Mouse (Mus musculus): ENCODE measurements around the gene Runx2. TPM values are rescaled to one million over a fixed set of nuclear protein-coding genes. Genes with fewer than 3 reads are reported as not detected.
A peak's percentile ranks its signal among the peaks of the same experiment; 100 is the strongest.

The Runx2 gene
- polyA plus RNA-seq, 1 experiment from 2014 or later = 3.0 TPM

DNA sequence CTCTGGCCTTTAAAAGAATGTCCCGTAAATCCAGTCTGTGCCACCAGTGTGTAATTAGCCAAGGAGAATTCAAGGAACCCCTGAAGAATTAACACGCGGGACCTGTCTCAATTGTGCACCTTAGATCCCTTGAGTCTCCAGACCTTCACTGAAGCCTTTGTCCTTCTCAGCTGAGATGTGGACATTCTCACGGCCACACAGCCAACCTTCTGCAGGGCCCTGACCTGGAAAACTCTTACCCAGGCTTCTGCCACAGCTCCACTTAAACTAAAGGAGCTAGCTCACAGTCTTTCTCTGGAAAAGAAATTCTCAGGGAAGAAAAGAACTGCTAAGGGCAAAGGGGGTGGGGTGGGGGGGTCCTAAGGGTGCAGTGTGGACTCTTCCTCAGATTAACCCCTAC lies 113.1 kb downstream of the Runx2 start:
- no peaks in the 10 kb centered on the region for H3K4me1 ChIP-seq
- WGBS = 85% methylated on average over 4 of the region's 4 CpGs

DNA sequence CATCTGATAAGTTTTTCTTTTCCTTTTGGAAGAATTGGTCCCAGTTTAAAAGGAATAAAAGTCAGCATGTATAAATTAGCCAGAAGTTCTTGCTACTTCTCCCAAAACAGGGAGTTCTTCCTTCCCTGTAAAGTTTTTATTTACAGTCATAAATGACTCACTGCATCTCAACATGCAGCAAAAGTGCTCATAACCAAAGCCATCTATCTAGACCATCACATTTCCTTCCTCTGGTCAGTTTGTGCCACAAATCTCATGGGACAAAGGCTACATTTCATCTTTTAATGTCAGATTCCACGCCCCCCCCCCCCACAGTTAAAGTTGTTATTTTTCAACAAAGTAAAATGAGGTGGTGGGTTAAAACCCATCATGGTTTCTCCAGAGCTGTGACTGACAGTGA lies 114.3 kb downstream of the Runx2 start:
- H3K4me3 ChIP-seq (replicated peaks) = no peak overlapping the region
- H3K9me3 ChIP-seq = no peaks in the 10 kb centered on the region
- no peaks in the 10 kb centered on the region for H3K27me3 ChIP-seq
- no peaks in the 10 kb centered on the region for H3K36me3 ChIP-seq (replicated peaks)
- no peak overlapping the region for H3K9ac ChIP-seq
- ATAC-seq (ENCODE audit: low FRiP score) = no peak
- WGBS = 85% methylated on average over 1 of the region's 1 CpGs
- H3K4me1 ChIP-seq = no peaks in the 10 kb centered on the region
- no peak overlapping the region for H3K27ac ChIP-seq
- no peak overlapping the region for H3K4me2 ChIP-seq

More for the DNA sequence above, 113.1 kb downstream of the Runx2 start:
- Histone ChIP-seq H3K4me3 (replicated peaks) (no peak overlapping the region), H3K27ac (no peak overlapping the region), H3K9ac (no peak overlapping the region), H3K9me3 (no peaks in the 10 kb centered on the region), H3K36me3 (replicated peaks) (no peaks in the 10 kb centered on the region), H3K4me2 (no peak overlapping the region), H3K27me3 (no peaks in the 10 kb centered on the region)
- ATAC-seq (ENCODE audit: low FRiP score) = no peak

DNA sequence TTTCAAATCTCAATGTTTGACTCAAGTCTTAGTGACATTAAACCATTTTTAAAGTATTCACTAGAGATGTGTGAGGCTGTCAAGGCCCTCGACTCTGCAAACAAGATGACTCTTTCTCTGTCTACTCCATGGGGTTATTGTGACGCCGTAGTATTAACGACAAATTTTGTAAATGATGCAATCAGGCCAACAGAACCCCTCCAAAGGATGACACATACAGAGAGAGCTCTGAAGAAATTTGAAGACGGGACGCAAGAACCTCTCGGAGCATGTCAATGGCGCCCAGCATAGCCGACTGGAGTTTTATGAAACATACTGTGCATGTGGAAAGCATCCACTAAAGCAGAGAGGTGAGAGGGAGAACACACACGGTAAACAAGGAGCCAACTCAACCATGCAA lies 117.5 kb downstream of the Runx2 start:
- no peak for ATAC-seq (ENCODE audit: low FRiP score)
- Histone ChIP-seq H3K27ac (no peak overlapping the region), H3K9ac (no peak overlapping the region), H3K4me3 (replicated peaks) (no peak overlapping the region), H3K36me3 (replicated peaks) (no peaks in the 10 kb centered on the region), H3K27me3 (no peaks in the 10 kb centered on the region), H3K4me2 (no peak overlapping the region), H3K4me1 (no peaks in the 10 kb centered on the region), H3K9me3 (no peaks in the 10 kb centered on the region)
- WGBS = 91% methylated on average over 10 of the region's 10 CpGs

DNA sequence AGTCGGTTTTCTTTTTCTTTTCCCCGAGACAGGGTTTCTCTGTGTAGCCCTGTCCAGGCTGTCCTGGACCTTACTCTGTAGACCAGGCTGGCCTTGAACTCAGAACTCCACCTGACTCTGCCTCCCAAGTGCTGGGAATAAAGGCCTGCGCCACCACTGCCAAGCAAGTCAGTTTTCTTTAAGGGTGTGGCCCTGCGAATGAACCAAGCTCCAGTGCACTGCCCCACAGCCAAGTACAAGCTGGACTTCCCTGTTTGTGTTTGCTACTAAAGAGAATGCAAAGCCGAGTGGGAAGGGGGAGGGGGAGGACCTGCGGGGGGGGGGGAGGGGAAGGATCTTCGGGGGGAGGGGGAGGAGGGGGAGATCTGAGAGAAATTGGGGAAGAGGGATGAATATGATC lies 121.0 kb downstream of the Runx2 start:
- no peak overlapping the region for H3K9ac ChIP-seq
- no peaks in the 10 kb centered on the region for H3K27me3 ChIP-seq
- no peak overlapping the region for H3K27ac ChIP-seq
- no peak for ATAC-seq (ENCODE audit: low FRiP score)
- H3K4me2 ChIP-seq = no peak overlapping the region
- H3K4me1 ChIP-seq = no peaks in the 10 kb centered on the region
- no peak overlapping the region for H3K4me3 ChIP-seq (replicated peaks)
- no peaks in the 10 kb centered on the region for H3K36me3 ChIP-seq (replicated peaks)
- WGBS = 66% methylated on average over 7 of the region's 7 CpGs
- H3K9me3 ChIP-seq = no peaks in the 10 kb centered on the region

DNA sequence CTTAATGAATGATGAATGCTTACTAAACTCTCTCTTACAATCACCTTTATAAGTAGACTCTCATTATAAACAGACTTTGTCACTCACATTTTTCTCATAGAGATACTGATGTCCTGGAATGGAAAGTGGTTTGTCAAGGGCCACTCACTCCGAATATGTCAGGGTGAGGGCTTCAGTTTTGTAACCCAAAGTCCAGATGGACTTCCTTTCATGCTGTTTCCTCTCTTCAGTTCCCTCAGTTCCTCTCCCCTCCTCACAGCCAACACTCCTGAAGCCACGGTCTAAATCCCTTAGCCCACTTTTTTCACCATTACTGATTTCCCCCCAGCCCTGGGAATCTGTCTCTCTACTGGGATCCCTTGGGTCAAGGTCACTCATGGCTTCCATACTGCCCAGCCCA lies 123.1 kb downstream of the Runx2 start:
- Histone ChIP-seq H3K4me1 (no peaks in the 10 kb centered on the region), H3K36me3 (replicated peaks) (no peaks in the 10 kb centered on the region), H3K4me2 (no peak overlapping the region), H3K27ac (no peak overlapping the region), H3K4me3 (replicated peaks) (no peak overlapping the region), H3K27me3 (no peaks in the 10 kb centered on the region), H3K9me3 (no peaks in the 10 kb centered on the region), H3K9ac (no peak overlapping the region)
- ATAC-seq (ENCODE audit: low FRiP score) = no peak
- WGBS = 72% methylated on average over 2 of the region's 2 CpGs

DNA sequence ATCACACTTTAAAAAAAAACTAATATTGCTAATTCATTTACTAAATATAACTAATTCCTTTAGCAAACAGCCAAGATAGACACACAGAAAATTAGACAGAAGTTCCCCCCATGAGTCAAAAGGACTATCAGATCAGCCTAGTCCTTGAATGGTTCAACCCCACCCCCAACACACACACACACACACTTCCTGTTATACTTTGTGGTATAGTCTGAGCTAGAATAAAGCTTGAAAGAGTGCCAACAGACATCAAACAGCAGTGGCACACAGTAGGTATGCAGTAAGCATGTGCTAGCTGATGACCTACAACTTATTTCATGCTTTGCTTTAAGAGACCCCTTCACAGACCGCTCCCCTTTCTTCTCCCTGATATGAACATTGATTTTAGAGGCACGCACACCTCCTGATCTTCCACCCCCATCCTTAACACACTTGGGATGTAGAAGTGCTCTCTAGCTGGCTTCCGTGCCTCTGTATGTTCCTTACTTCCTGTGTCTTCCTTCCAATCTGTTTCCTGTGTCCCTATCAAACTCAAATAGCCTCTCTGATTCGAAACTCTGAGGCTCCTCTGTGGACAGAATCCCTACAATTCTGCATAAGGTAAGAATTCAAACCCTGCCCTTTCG lies 124.1 kb downstream of the Runx2 start:
- no peak for ATAC-seq (ENCODE audit: low FRiP score)
- H3K36me3 ChIP-seq (replicated peaks) = no peaks in the 10 kb centered on the region
- no peak overlapping the region for H3K4me2 ChIP-seq
- H3K4me1 ChIP-seq = no peaks in the 10 kb centered on the region
- H3K9ac ChIP-seq = no peak overlapping the region
- H3K27me3 ChIP-seq = no peaks in the 10 kb centered on the region
- no peaks in the 10 kb centered on the region for H3K9me3 ChIP-seq
- H3K4me3 ChIP-seq (replicated peaks) = no peak overlapping the region
- no peak overlapping the region for H3K27ac ChIP-seq
- WGBS = 88% methylated on average over 5 of the region's 5 CpGs

DNA sequence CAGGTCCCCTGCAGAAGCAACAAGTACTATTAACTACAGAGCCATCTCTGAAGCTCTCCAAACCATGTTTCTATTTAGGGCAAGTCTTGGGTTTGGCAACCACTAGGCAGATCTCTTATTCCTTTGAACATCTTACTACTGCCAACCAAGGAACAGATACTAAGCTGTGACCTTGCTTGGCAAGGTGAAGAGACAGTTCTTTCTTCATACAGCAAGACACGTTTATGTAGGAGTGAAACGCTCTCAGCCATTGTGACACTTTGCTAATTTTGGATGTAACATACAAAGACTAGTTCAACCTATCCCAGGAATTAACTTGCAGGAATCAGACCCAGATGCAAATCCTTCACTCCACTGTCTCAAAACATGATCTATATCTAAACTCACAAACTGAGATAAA lies 126.3 kb downstream of the Runx2 start:
- no peak for ATAC-seq (ENCODE audit: low FRiP score)
- H3K9ac ChIP-seq = no peak overlapping the region
- H3K27me3 ChIP-seq = no peaks in the 10 kb centered on the region
- H3K4me1 ChIP-seq = no peaks in the 10 kb centered on the region
- H3K9me3 ChIP-seq = no peaks in the 10 kb centered on the region
- WGBS = 77% methylated on average over 2 of the region's 2 CpGs
- H3K27ac ChIP-seq = no peak overlapping the region
- H3K4me2 ChIP-seq = no peak overlapping the region
- no peaks in the 10 kb centered on the region for H3K36me3 ChIP-seq (replicated peaks)
- H3K4me3 ChIP-seq (replicated peaks) = no peak overlapping the region

DNA sequence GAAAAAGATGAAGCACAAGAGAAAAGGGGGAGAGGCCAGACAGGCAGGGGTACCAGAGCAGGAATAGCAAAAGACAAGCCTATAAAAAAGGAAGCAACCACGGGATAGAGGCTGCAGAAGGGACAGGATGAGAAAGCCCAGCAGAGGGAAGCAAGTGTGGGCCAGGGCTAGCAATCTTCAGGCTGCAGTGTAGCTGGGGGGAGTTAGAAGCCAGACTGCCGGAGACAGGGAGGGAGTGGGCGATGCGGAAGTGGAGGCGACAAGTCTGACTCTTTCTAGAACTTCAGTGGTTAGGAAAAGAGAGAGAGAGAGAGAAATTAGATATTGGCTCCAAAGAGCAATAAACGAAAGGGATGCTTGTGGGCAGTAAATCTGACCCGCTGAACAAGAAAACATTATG lies 129.1 kb downstream of the Runx2 start:
- Histone ChIP-seq H3K36me3 (replicated peaks) (no peaks in the 10 kb centered on the region), H3K4me2 (no peak overlapping the region), H3K27ac (0 out of 2 replicates have a peak overlapping the region, but pooled peaks have one; percentile 31), H3K27me3 (no peaks in the 10 kb centered on the region), H3K4me3 (replicated peaks) (no peak overlapping the region), H3K4me1 (no peaks in the 10 kb centered on the region), H3K9me3 (no peaks in the 10 kb centered on the region), H3K9ac (no peak overlapping the region)
- WGBS = 58% methylated on average over 7 of the region's 7 CpGs
- no peak for ATAC-seq (ENCODE audit: low FRiP score)

DNA sequence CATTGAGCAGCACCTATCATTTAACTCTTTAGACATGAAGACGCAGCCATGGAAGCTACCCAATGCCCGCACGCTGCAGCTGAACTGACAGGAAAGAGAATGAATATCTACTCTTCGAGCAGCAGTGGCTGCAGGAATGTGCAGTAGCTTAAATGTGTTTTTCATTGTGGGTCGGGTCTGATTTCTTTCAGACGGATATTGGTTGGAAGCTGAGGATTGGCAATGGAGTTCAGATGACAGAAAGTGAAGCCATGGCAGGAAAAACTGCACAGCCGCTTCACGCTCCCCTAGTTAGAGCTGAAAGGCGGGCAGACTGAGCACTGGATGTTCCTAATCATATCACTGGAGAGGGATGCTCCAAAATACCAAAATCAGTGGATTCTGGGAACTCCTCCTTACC lies 131.6 kb downstream of the Runx2 start:
- no peak overlapping the region for H3K4me3 ChIP-seq (replicated peaks)
- H3K4me1 ChIP-seq = no peaks in the 10 kb centered on the region
- H3K9me3 ChIP-seq = peaks cover 6% of the 10 kb centered on the region; the same call in 1 of the 2 replicates
- H3K27me3 ChIP-seq = 0 out of 2 replicates have a peak, but pooled peaks cover 4% of the 10 kb centered on the region
- no peak for ATAC-seq (ENCODE audit: low FRiP score)
- WGBS = 84% methylated on average over 9 of the region's 9 CpGs
- no peaks in the 10 kb centered on the region for H3K36me3 ChIP-seq (replicated peaks)
- no peak overlapping the region for H3K27ac ChIP-seq
- no peak overlapping the region for H3K4me2 ChIP-seq
- H3K9ac ChIP-seq = no peak overlapping the region

DNA sequence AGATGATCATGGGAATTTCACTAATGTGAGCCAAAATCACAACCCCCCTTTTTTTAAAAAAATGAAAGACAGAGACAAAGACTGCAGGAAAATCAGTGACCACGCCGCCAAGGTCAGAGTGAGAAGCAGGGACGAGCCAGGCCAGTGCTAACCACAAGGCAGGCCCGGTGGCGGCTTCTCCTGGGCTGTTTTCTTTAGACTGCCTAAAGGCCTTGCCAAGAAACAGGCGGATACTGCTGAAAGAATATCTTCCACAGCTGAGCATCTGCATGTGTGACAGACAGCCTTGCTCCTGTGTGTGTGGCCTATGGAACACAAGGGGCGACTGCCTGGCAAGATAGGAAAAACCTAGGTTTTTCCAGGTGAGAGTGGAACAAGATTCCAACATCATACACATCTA lies 136.8 kb downstream of the Runx2 start:
- H3K4me2 ChIP-seq = no peak overlapping the region
- H3K9me3 ChIP-seq = peaks cover 6% of the 10 kb centered on the region; the same call in 1 of the 2 replicates
- H3K27me3 ChIP-seq = 0 out of 2 replicates have a peak, but pooled peaks cover 4% of the 10 kb centered on the region
- WGBS = 68% methylated on average over 7 of the region's 7 CpGs
- H3K4me1 ChIP-seq = no peaks in the 10 kb centered on the region
- no peak overlapping the region for H3K27ac ChIP-seq
- H3K9ac ChIP-seq = no peak overlapping the region
- no peak overlapping the region for H3K4me3 ChIP-seq (replicated peaks)
- no peaks in the 10 kb centered on the region for H3K36me3 ChIP-seq (replicated peaks)
- ATAC-seq (ENCODE audit: low FRiP score) = no peak

DNA sequence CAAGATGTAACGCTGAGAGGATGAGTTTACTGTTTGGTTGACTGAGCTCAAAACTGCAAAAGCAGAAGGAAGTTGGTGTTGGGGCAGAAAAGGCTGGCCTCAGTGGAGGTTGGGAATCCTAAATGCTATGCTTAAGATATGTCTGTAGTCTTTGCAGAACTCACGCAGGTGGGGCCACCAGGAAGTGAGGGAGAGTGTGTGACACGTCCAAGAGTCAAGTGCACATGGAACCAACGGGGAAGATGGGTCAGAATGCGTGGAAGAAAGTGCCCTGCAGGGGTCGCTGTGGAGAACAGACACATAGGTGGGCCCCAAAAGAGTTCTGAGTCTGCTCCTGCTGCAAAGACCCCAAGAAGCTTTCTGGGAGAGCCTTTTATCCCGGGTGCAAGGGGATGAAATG lies 141.8 kb downstream of the Runx2 start:
- Histone ChIP-seq H3K9me3 (no peaks in the 10 kb centered on the region), H3K27me3 (0 out of 2 replicates have a peak, but pooled peaks cover 10% of the 10 kb centered on the region), H3K4me1 (peaks cover 11% of the 10 kb centered on the region), H3K4me2 (no peak overlapping the region), H3K27ac (no peak overlapping the region), H3K4me3 (replicated peaks) (no peak overlapping the region), H3K9ac (no peak overlapping the region), H3K36me3 (replicated peaks) (no peaks in the 10 kb centered on the region)
- ATAC-seq (ENCODE audit: low FRiP score) = no peak
- WGBS = 70% methylated on average over 7 of the region's 7 CpGs

DNA sequence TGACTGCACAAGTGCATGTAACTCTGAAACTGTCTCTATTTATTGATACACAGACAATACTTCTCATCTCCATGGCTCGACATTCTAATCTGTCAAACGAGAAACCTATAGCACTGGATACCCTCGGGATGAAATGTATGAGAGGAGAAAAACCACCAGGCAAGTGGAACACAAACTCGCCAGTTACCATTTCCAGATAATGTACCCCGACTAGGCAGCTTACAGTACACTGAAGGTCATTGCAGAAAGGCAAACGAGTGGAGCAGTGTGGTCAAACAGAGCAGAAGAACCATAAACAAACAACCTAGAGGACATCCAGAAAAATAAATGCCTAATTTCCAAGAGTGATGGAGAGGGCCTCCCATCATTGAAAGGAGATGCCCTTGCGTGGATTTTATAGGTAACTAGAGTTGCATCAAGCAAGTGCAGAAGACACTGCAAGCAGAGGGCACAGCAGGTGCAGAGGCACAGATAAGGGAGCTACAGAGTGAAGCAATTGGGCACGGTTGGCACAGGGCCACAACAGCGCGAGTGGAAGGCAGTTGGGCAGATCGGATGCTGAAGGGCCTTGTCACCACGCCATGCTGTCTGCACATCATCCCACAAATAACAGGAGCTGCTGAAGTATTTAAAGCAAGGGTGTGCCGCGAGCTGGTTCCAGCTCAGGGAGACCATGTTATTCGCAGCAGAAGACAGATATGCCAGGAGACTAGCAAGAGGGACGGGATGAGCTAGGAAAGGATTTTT lies 142.5 kb downstream of the Runx2 start:
- 88% methylated on average over 16 of the region's 16 CpGs for WGBS
- no peak for ATAC-seq (ENCODE audit: low FRiP score)
- no peaks in the 10 kb centered on the region for H3K9me3 ChIP-seq
- 0 out of 2 replicates have a peak, but pooled peaks cover 10% of the 10 kb centered on the region for H3K27me3 ChIP-seq
- H3K4me1 ChIP-seq = peaks cover 11% of the 10 kb centered on the region
- H3K9ac ChIP-seq = no peak overlapping the region
- H3K4me2 ChIP-seq = no peak overlapping the region
- no peak overlapping the region for H3K4me3 ChIP-seq (replicated peaks)
- H3K36me3 ChIP-seq (replicated peaks) = no peaks in the 10 kb centered on the region
- no peak overlapping the region for H3K27ac ChIP-seq

DNA sequence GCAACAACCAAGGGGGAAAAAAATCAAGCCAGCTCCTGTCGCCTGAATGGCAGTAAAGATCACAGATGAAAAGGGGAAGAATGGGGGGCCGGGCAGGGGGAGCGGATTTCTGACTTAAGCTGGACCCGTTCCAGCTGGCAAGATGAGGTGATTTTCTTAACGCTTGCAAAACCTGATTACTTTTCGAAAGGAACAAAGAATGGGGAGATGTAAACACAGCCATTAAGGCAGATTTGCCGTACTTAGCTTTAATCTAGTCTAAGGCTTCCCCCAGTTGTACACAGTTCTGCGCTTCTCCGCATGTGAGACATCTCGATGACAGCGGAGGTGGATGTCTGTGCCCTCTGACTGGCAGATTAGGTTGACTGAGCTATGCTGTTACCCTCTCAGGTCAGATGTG lies 144.6 kb downstream of the Runx2 start:
- Histone ChIP-seq H3K27me3 (0 out of 2 replicates have a peak, but pooled peaks cover 10% of the 10 kb centered on the region), H3K4me2 (peak overlapping the region; percentile 31), H3K36me3 (replicated peaks) (no peaks in the 10 kb centered on the region), H3K27ac (no peak overlapping the region), H3K4me3 (replicated peaks) (no peak overlapping the region), H3K9ac (no peak overlapping the region), H3K4me1 (peaks cover 11% of the 10 kb centered on the region), H3K9me3 (no peaks in the 10 kb centered on the region)
- no peak for ATAC-seq (ENCODE audit: low FRiP score)
- WGBS = 18% methylated on average over 11 of the region's 11 CpGs
